ENCODE assay signal across 8 mouse cellular contexts in the genomic region with DNA sequence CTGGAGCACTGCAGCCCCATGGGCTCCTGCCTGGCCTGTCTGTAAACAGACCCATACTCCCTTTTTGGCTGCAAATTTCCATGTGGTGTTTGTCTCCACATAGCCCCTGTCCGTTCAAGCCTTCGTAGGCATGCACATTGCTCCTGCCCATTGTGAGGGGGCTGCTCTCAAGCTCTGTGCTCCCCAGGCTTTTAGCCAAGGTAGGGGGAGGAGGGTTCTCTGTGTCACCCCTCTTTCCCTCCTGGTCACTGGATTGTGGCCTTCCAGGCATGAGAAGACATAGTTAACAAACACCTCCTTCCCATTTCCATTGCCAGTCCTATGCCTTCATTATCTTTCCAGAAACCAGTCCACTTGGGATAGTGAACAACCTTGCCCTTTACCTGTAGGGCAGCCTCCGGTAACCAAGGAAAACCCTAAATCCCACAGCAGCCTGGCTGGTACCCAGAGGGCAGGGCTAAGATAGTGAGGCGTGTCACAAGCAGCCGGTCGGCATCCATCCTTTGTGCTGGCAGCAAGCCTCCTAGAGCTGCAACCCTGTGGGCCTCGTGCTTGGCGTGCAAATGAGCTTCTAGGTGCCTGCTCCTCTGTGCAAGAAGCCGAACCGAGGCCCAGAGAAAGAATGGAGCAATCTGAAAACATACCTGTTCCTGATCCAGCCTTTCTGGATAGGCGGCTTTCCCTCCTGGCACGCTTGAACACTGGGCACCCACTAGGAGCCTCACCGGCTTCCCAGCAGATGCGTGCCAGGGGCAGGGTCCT.
DNase-seq lines count a peak whose midpoint lies in the region; ATAC-seq and TF ChIP-seq lines count a peak whose summit lies in the region.

No protein-coding gene starts in this region.

- no peaks in the 10 kb centered on the region for H3K9me3 ChIP-seq in kidney, embryonic 14.5 days (ENCODE audit: control insufficient read depth, low read length)
- no peaks in the 10 kb centered on the region for H3K9me3 ChIP-seq in forebrain, postnatal 0 days (ENCODE audit: low read length)
- H3K9me3 ChIP-seq in stomach, postnatal 0 days (ENCODE audit: control insufficient read depth, low read length), result no peaks in the 10 kb centered on the region

- no peak for TF ChIP-seq POLR2A in bone marrow macrophage, adult 2 months (IDR thresholded peaks at IDR 0.05; ENCODE audit: borderline replicate concordance, low read depth, low read length)

- intact Hi-C loops in left cerebral cortex, postnatal 14 days (cut with DNase I), result no loop called here

- H3K4me2 ChIP-seq in kidney, embryonic 14.5 days (replicated peaks; ENCODE audit: low read depth, low read length), result no peak overlapping the region
- H3K4me2 ChIP-seq in forebrain, postnatal 0 days (ENCODE audit: low read depth), result 0 out of 2 replicates have a peak overlapping the region, but pooled peaks have one; percentile 3
- H3K4me2 ChIP-seq in stomach, postnatal 0 days (replicated peaks; ENCODE audit: low read depth), result no peak overlapping the region

- H3K9ac ChIP-seq in kidney, embryonic 14.5 days (ENCODE audit: low read depth, low read length), result no peak overlapping the region
- H3K9ac ChIP-seq in forebrain, postnatal 0 days, result peak overlapping the region; percentile 33; the same call in 1 of the 2 replicates
- H3K9ac ChIP-seq in stomach, postnatal 0 days (ENCODE audit: low read length), result no peak overlapping the region

- peak overlapping the region; percentile 17; the same call in 1 of the 2 replicates for H3K27ac ChIP-seq in kidney, embryonic 14.5 days (ENCODE audit: low read depth, low read length)
- H3K27ac ChIP-seq in bone marrow macrophage, adult 2 months (ENCODE audit: insufficient read depth, low read depth, low read length), result peak overlapping the region; percentile 63
- H3K27ac ChIP-seq in forebrain, postnatal 0 days (ENCODE audit: low read depth, low read length), result peak overlapping the region; percentile 48; the same call in 1 of the 2 replicates
- H3K27ac ChIP-seq in stomach, postnatal 0 days (replicated peaks), result peak overlapping the region; percentile 56

- no peak for TF ChIP-seq EP300 in stomach, postnatal 0 days (optimal IDR thresholded peaks at IDR 0.05)

- ATAC-seq in kidney, embryonic 14.5 days (ENCODE audit: low FRiP score, low TSS enrichment), result no peak
- peak; percentile 71 for ATAC-seq in forebrain, postnatal 0 days
- peak; percentile 9; the same call in 1 of the 2 replicates for ATAC-seq in stomach, postnatal 0 days (ENCODE audit: low FRiP score, low TSS enrichment)
- ATAC-seq in CD4-positive, CD25-positive, alpha-beta regulatory T cell, adult 4 months, result no peak

- no peak for TF ChIP-seq CTCF in bone marrow macrophage, adult 2 months (IDR thresholded peaks at IDR 0.05; ENCODE audit: low read depth, low read length)
- TF ChIP-seq CTCF in forebrain, postnatal 0 days (IDR thresholded peaks at IDR 0.05; ENCODE audit: low read depth), result no peak
- no peak for TF ChIP-seq CTCF in stomach, postnatal 0 days (IDR thresholded peaks at IDR 0.05; ENCODE audit: low read depth)

- H3K36me3 ChIP-seq in kidney, embryonic 14.5 days (ENCODE audit: control insufficient read depth, insufficient read depth, low read length), result peaks cover 40% of the 10 kb centered on the region
- H3K36me3 ChIP-seq in forebrain, postnatal 0 days (ENCODE audit: insufficient read depth), result peaks cover 28% of the 10 kb centered on the region
- H3K36me3 ChIP-seq in stomach, postnatal 0 days (ENCODE audit: control insufficient read depth, insufficient read depth, low read length), result peaks cover 18% of the 10 kb centered on the region

- WGBS in kidney, embryonic 14.5 days, result 79% methylated on average over 14 of the region's 14 CpGs
- WGBS in forebrain, postnatal 0 days, result 27% methylated on average over 14 of the region's 14 CpGs
- WGBS in stomach, postnatal 0 days, result 56% methylated on average over 14 of the region's 14 CpGs

- H3K27me3 ChIP-seq in kidney, embryonic 14.5 days (ENCODE audit: control insufficient read depth, insufficient read depth, low read length), result no peaks in the 10 kb centered on the region
- H3K27me3 ChIP-seq in forebrain, postnatal 0 days (ENCODE audit: insufficient read depth, low read length), result no peaks in the 10 kb centered on the region
- H3K27me3 ChIP-seq in stomach, postnatal 0 days (ENCODE audit: control insufficient read depth, insufficient read depth, low read length), result no peaks in the 10 kb centered on the region

- peaks cover 18% of the 10 kb centered on the region; the same call in 1 of the 2 replicates for H3K4me1 ChIP-seq in kidney, embryonic 14.5 days (ENCODE audit: control insufficient read depth, insufficient read depth, low read length)
- H3K4me1 ChIP-seq in bone marrow macrophage, adult 2 months (ENCODE audit: control insufficient read depth, insufficient read depth, low read length), result peaks cover 47% of the 10 kb centered on the region
- peaks cover 16% of the 10 kb centered on the region for H3K4me1 ChIP-seq in forebrain, postnatal 0 days (ENCODE audit: insufficient read depth)
- H3K4me1 ChIP-seq in stomach, postnatal 0 days (replicated peaks; ENCODE audit: control insufficient read depth, insufficient read depth), result no peaks in the 10 kb centered on the region

- DNase-seq in kidney, adult 9 months, result no peak
- peak; percentile 67 for DNase-seq in forebrain, postnatal 0 days
- DNase-seq in left cerebral cortex, postnatal 14 days (ENCODE audit: low spot score in 2 of 2), result peak; percentile 51 to 62
- no peak for DNase-seq in stomach, postnatal 0 days (ENCODE audit: low spot score)
- no peak for DNase-seq in ovary, adult 18-20 months (ENCODE audit: low spot score)

- no peak overlapping the region for H3K4me3 ChIP-seq in kidney, embryonic 14.5 days (ENCODE audit: low read length)
- no peak overlapping the region for H3K4me3 ChIP-seq in bone marrow macrophage, adult 2 months (ENCODE audit: insufficient read depth, low read length)
- no peak overlapping the region for H3K4me3 ChIP-seq in forebrain, postnatal 0 days (ENCODE audit: low read depth, low read length)
- H3K4me3 ChIP-seq in stomach, postnatal 0 days (ENCODE audit: low read depth, low read length), result no peak overlapping the region

Comparison
In these comparisons a context has a peak if more than half of its experiments do, and no peak if none do; other contexts are left out.
1. ATAC-seq: peak in forebrain, postnatal 0 days (single experiment) and stomach, postnatal 0 days (single experiment); none in kidney, embryonic 14.5 days (single experiment) and CD4-positive, CD25-positive, alpha-beta regulatory T cell, adult 4 months (single experiment).
2. DNase-seq: peak in forebrain, postnatal 0 days (single experiment) and left cerebral cortex, postnatal 14 days (2 of 2); none in kidney, adult 9 months (single experiment), stomach, postnatal 0 days (single experiment) and ovary, adult 18-20 months (single experiment).
3. Peak in every context shown above with its lines, with median percentiles within 50 percentile points of each other: H3K27ac ChIP-seq.